Mouse (Mus musculus) bone marrow, adult 2 months (tissue): Measurements from ENCODE around the gene Ifna6. TPM values are rescaled to one million over a fixed set of nuclear protein-coding genes. Genes with fewer than 3 reads are reported as not detected.
"Not testable (repeated sequence)": the region's sequence is repeated elsewhere in the genome, so short reads cannot be mapped to it uniquely, and the experiment has no call there.

Experiments used
- H3K27ac ChIP-seq: fragments of 200-500 bp; 2 replicates; pipeline ENCODE4 v1.5.1; 2012; ENCODE audit warnings: low read depth, mild to moderate bottlenecking, control low read depth, inconsistent platforms, low read length; ENCODE audit not compliant: control insufficient read depth, poor library complexity, insufficient read depth
- H3K4me1 ChIP-seq: fragments of 200-500 bp; 2 replicates; pipeline ENCODE4 v1.6.1; 2011; ENCODE audit warnings: low read length; ENCODE audit not compliant: control insufficient read depth, insufficient read depth
- H3K4me3 ChIP-seq: fragments of 200-500 bp; replicated peaks from 2 replicates; pipeline ENCODE3; 2011; ENCODE audit warnings: mild to moderate bottlenecking, low read depth, low read length, control low read depth; ENCODE audit not compliant: control insufficient read depth
- CTCF ChIP-seq: fragments of 200-500 bp; IDR thresholded peaks from 2 replicates; pipeline ENCODE4 v1.5.1; 2011; ENCODE audit warnings: low read length, control low read depth; ENCODE audit not compliant: control insufficient read depth, insufficient read depth
- POLR2A ChIP-seq: fragments of 200-500 bp; IDR thresholded peaks from 2 replicates; pipeline ENCODE4 v1.6.1; 2011; ENCODE audit warnings: low read depth, mild to moderate bottlenecking, control low read depth, low read length, borderline replicate concordance; ENCODE audit not compliant: control insufficient read depth
- WGBS: fragments of 180-500 bp; shearing (Covaris S2); methylation state at CpG from one replicate; pipeline ENCODE4 v1.1.7; 2018; 5-methylcytosine and 5-hydroxymethylcytosine counted together
- polyA plus RNA-seq: library from polyadenylated mRNA; stranded (reverse); fragments of >200 nt; gene quantifications from 2 replicates; pipeline ENCODE4 v1.2.4, GENCODE M21; 2011; ENCODE audit warnings: low replicate concordance; ENCODE audit not compliant: missing spikeins, insufficient read depth, insufficient read length

Ifna6 gene
- polyA plus RNA-seq, 1 experiment = not detected

DNA sequence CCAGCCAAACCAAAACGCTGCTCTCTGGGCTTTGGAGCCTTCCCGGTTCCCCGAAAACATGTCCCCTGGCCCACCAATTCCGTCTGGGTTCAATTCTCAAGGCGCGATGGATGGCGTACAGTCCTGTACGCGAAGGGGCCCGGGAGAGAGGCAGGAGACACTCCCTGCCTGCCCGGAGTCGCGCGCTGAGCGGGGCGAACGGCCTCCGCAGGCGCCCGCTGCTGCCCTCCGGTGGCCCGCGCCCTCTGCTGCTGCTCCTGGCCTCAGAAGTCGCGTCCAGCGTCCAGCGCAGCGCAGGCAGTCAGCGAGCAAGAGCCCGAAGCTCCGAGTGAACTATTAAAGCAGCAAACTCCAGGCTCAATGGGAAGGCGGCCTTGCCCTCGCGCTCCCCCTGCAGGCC is 21.5 kb upstream of the Ifna6 start:
- H3K4me1 ChIP-seq, H3K27ac ChIP-seq, H3K4me3 ChIP-seq: not testable (repeated sequence)
- no CpG with 5 or more reads among the region's 34 CpGs for WGBS

DNA sequence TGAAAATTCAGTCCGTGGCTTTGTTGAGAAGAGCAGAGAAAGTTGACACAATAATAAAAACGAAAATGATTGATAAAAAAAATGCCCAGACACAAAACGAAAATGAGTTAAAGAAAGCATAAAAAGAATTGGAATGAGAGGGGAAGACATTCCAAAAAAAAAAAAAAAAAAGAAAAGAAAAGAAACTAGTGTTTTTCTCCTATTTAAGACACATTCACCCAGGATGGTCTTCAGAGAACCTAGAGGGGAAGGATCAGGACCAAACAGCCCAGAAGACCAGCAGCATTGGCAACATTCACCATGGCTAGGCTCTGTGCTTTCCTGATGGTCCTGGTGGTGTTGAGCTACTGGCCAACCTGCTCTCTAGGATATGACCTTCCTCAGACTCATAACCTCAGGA is 11.3 kb upstream of the Ifna6 start, which contains the start of gene Ifna7:
TSS of gene Ifna7 (plus strand) at position 301 of the 400 bp plus-strand sequence.
- H3K4me3 ChIP-seq = no peak within 1 kb of the TSS
- TF ChIP-seq CTCF = no peak
- TF ChIP-seq POLR2A = no peak

DNA sequence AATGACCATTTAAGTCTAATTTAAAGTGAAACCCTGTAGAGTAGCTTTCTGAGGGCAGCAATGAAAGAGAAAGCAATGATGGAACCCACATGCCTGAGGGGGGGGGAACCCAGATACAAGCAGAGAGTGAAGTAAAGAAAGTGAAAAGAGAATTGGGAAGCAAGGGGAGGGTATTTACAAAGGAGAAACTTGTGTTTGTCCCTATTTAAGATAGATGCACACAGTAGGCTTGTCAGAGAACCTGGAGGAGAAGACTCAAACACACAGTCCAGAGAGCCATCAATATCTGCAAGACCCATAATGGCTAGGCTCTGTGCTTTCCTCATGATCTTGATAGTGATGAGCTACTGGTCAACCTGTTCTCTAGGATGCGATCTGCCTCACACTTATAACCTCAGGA is 7.6 kb upstream of the Ifna6 start, which contains the start of gene Ifna11:
TSS of gene Ifna11 (plus strand) at position 301 of the 400 bp plus-strand sequence.
- no peak within 1 kb of the TSS for H3K4me3 ChIP-seq
- no peaks in the 10 kb centered on the region for H3K4me1 ChIP-seq
- no peak within 1 kb of the TSS for H3K27ac ChIP-seq
- 82% methylated on average over 1 of the region's 1 CpGs for WGBS
- TF ChIP-seq POLR2A (no peak), CTCF (no peak)

More for the DNA sequence above, 11.3 kb upstream of the Ifna6 start, which contains the start of gene Ifna7:
- WGBS = 55% methylated on average over 3 of the region's 3 CpGs
- no peak within 1 kb of the TSS for H3K27ac ChIP-seq
- H3K4me1 ChIP-seq = no peaks in the 10 kb centered on the region

DNA sequence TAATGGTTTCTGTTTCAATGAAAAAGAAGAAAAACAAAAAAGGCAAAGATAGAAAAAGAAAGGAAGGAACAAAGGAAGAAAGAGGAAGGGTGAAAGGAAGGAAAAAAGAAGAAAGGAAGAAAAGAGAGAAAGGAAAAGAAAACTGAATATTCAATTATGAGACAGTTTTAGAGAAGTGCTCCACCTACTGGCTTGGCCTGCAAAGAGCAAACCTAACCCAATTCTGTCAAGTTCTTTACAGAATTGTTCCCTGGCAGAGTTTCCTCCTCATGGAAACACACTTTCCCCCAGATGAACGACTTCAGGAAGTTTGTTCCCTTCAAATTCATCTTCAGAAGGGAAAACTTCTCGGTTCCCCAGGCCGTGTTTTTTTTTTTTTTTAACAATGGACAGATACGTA is 4.2 kb upstream of the Ifna6 start:
- TF ChIP-seq POLR2A = no peak
- no peak for TF ChIP-seq CTCF
- H3K4me3 ChIP-seq = no peak overlapping the region
- WGBS = 28% methylated on average over 4 of the region's 4 CpGs
- no peaks in the 10 kb centered on the region for H3K4me1 ChIP-seq
- H3K27ac ChIP-seq = no peak overlapping the region

- Histone ChIP-seq H3K27ac (no peak overlapping the region), H3K4me1 (no peaks in the 10 kb centered on the region), H3K4me3 (no peak overlapping the region)
- WGBS = 26% methylated on average over 4 of the region's 4 CpGs
- TF ChIP-seq POLR2A = no peak
- TF ChIP-seq CTCF = no peak
Observed at GRCm38 (mm10) chr4:88830523-88830922, 3.3 kb downstream of the Ifna6 start.

GRCm38 (mm10) chr4:88835225-88835624 is 8.0 kb downstream of the Ifna6 start, which contains the start of gene Ifna5:
Gene Ifna5, plus strand, starts transcription at chr4:88835525.
- not testable (repeated sequence) for H3K4me1 ChIP-seq, H3K27ac ChIP-seq, H3K4me3 ChIP-seq
- 81% methylated on average over 1 of the region's 1 CpGs for WGBS

DNA sequence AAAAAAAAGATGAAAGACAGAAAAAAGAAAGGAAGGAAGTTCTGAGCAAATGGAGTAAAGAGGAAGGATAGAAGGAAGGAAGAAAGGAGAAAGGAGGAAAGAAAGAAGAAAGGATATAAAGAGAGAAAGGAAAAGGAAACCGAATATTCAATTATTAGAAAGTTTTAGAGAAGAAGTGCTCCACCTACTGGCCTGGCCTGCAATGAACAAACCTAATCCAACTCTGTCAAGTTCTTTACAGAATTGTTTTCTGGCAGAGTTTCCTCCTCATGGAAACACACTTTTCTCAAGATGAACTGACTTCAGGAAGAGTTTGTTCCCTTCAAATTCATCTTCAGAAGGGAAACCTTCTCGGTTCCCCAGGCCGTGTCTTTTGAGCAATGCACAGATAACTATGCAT is 11.6 kb downstream of the Ifna6 start:
- 36% methylated on average over 3 of the region's 3 CpGs for WGBS
- no peak overlapping the region for H3K4me3 ChIP-seq
- no peak overlapping the region for H3K27ac ChIP-seq
- H3K4me1 ChIP-seq = no peaks in the 10 kb centered on the region
- no peak for TF ChIP-seq CTCF
- no peak for TF ChIP-seq POLR2A

DNA sequence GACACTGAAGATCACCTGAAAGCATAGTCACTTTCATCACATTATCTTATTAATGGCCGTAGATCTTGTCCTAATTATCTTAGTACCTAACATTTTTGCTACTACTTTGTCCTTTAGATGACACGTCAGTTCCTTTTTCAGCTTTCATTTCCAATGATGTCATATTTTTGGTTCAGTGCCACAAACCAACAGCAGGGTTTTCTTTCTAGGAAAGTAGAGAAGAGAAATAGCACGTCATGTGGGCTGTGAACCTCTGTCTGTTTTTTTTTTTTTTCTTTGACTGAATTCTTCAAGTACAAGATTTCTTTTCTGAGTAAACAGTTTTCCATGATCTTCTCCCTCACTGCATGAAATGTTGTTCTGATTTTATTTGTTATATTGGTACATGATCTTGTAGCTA is 12.8 kb downstream of the Ifna6 start:
- no peak overlapping the region for H3K4me3 ChIP-seq

DNA sequence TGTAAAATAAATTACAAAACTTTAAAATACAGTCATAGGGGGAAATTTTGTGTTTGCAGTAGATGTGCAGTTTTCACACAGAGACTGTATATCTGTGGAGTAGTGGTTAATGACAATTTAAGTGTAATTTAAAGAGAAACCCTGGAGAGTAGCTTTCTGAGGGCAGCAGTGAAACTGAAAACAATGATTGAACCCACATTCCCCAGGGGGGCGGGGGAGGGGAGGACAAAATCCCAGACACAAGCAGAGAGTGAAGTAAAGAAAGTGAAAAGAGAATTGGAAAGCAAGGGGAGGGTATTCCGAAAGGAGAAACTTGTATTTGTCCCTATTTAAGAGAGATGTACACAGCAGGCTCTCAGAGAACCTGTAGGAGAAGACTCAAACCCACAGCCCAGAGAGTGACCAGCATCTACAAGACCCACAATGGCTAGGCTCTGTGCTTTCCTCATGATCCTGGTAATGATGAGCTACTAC is 14.3 kb downstream of the Ifna6 start, which contains the start of gene Ifna4:
TSS of gene Ifna4 (plus strand) at position 424 of the 474 bp plus-strand sequence.
- WGBS = 69% methylated on average over 2 of the region's 2 CpGs

More for the DNA sequence above, 12.8 kb downstream of the Ifna6 start:
- WGBS = 30% methylated on average over 3 of the region's 3 CpGs
- TF ChIP-seq POLR2A (no peak), CTCF (no peak)
- Histone ChIP-seq H3K4me1 (no peaks in the 10 kb centered on the region), H3K27ac (no peak overlapping the region)

More for the DNA sequence above, 14.3 kb downstream of the Ifna6 start, which contains the start of gene Ifna4:
- Histone ChIP-seq H3K4me1 (no peaks in the 10 kb centered on the region), H3K27ac (no peak within 1 kb of the TSS), H3K4me3 (no peak within 1 kb of the TSS)
- no peak for TF ChIP-seq CTCF
- TF ChIP-seq POLR2A = no peak
